12 mouse cellular contexts compared by ENCODE assay signal in the genomic region with DNA sequence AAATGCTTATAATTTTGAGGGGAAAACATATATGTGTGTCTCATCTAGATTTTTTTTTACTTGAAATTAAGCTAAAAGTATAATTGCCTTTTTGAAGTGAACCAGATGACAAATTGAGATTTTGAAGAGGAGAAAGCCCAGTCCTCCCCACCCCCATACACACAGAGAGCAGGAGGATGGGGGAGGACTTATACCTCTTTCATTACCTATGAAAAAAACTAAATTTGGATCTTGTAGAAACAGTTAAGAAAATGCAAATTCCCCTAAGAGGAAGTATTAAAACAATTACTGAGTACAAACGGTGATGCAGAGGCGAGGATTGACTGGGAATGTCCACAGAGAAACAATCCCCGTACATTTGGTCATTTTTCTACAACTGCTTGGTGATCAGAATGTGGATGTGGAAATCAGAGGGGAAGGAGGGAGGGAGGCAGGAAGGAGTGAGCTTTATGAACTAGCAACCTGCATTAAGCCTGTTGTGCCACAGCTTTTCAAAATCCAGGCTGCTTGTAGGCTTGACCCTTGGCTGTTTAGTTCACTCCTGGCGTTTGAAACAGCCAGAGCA.
"Had no signal": no experiment of that assay in that cellular context is flagged by ENCODE, and none has a peak within 500 bp of the region (broad histone marks: within the 10 kb centered on the region; RNA-seq: fewer than 3 reads in every experiment).

No protein-coding gene starts in this region.

- DNase-seq: kidney, adult 8-10 months; kidney, postnatal 36 days; left cerebral cortex, postnatal 4 days; lung, postnatal 36 days; retina, postnatal 1 day; thymus, postnatal 4 days had no signal

- H3K4me2 ChIP-seq: liver, embryonic 12.5 days; midbrain, embryonic 11.5 days; midbrain, embryonic 15.5 days; neural tube, embryonic 13.5 days had no signal

- H3K9me3 ChIP-seq: liver, embryonic 12.5 days; megakaryocyte, embryonic 14.5 days; midbrain, embryonic 15.5 days; neural tube, embryonic 13.5 days had no signal

- H3K27me3 ChIP-seq: liver, embryonic 12.5 days; megakaryocyte, embryonic 14.5 days; midbrain, embryonic 15.5 days; neural tube, embryonic 13.5 days had no signal

- ATAC-seq: liver, embryonic 12.5 days; midbrain, embryonic 15.5 days had no signal

- H3K9ac ChIP-seq: liver, embryonic 12.5 days; midbrain, embryonic 15.5 days; neural tube, embryonic 13.5 days had no signal

- H3K36me3 ChIP-seq: liver, embryonic 12.5 days; midbrain, embryonic 15.5 days; neural tube, embryonic 13.5 days had no signal

- H3K27ac ChIP-seq: kidney, postnatal 0 days; liver, embryonic 12.5 days; midbrain, embryonic 15.5 days; neural tube, embryonic 13.5 days had no signal

- H3K4me3 ChIP-seq: liver, embryonic 12.5 days; megakaryocyte, embryonic 14.5 days; midbrain, embryonic 15.5 days; neural tube, embryonic 13.5 days had no signal

- H3K4me1 ChIP-seq: liver, embryonic 12.5 days; megakaryocyte, embryonic 14.5 days; midbrain, embryonic 15.5 days; neural tube, embryonic 13.5 days had no signal
